Mouse (Mus musculus): ENCODE results near the gene Wdr59. TPM values are rescaled to one million over a fixed set of nuclear protein-coding genes. Genes with fewer than 3 reads are reported as not detected.

Gene Wdr59
- total and polyA plus RNA-seq, 3 experiments: 5.4 to 7.0 (median 6.9) TPM

DNA sequence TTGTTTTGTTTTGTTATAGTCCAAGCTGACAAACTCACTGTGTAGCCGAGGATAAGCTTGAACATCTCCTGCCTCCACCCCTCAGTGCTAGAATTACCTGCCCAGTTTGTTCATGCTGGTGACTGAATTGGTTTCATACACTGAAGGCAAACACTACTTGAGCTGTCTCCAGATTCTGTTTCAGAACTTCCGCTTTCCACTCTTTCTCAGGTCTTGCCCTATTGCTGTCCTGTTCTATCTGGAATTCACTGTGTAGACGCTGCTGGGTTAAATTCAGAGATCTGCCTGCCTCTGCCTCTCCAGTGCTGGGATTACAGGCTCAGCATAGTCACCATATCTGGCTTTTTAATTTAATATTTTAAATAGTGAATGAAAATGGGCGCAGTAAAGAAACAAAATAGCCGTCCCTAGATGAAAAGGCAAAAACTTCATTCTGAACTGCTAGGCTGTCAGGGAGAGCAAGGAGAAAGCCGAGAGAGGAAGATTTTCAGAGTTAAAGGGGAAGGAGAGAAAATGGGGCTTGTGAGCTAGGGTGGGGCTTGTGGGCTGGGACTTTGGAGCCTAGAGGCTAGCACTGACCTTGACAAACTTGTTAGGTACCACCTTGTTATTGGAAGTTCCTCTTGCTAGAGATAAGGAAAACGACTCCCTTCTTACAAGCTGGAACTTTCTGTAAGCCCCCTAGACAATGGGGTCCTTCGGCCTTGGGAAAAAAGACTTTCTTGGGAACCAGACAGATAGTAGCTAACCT lies 23.7 kb upstream of the Wdr59 start:
- peaks cover 8% of the 10 kb centered on the region for H3K79me2 ChIP-seq (replicated peaks; ENCODE audit: control insufficient read depth, insufficient read depth, low read length)
- TF ChIP-seq POLR2A (IDR thresholded peaks at IDR 0.05; ENCODE audit: insufficient read depth, low read depth, low read length) (no peak), EP300 (IDR thresholded peaks at IDR 0.05; ENCODE audit: insufficient read depth, low read depth, low read length) (no peak), CTCF (IDR thresholded peaks at IDR 0.05) (no peak)
- H3K27ac ChIP-seq: no peak overlapping the region
- 74% methylated on average over 8 of the region's 8 CpGs for WGBS
- DNase-seq: no peak
- H3K27me3 ChIP-seq (ENCODE audit: control insufficient read depth, insufficient read depth, low read length): no peaks in the 10 kb centered on the region
- intact Hi-C loops (cut with DNase I): no loop called here
- H3K4me1 ChIP-seq (ENCODE audit: control insufficient read depth, insufficient read depth, low read length): peaks cover 20% of the 10 kb centered on the region
- H3K36me3 ChIP-seq (ENCODE audit: control insufficient read depth, insufficient read depth, low read length): peaks cover 33% of the 10 kb centered on the region
- no peak overlapping the region for H3K9ac ChIP-seq (ENCODE audit: low read depth, low read length)
- no peak overlapping the region for H3K4me3 ChIP-seq

DNA sequence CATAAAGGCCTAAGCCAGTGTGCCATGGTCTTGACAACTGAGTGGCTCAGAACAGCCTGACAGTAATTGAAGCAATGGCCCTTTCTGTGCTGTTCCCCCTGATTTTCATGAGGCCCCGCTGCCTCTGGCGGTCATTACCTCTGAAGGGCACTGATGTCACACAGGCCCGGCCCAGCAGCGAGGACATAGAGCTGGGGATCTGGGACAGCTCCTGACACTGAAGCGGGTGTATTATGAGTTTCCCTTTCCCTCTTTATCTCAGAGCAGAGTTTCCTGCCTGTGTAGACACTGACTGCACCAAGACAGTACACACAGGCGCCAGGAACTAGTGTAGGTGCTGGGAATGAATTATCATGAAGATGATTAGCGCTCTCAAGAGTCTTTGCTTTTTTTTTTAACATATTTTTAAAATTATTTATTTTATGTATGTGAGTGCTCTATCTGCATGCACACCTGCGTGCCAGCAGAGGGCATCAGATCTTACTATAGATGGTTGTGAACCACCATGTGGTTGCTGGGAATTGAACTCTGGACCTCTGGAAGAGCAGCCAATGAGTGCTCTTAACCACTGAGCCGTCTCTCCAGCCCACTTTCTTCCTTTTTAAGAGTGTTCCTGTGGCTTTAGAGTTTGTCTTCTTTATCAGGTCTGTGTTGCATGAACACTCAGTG lies 22.0 kb upstream of the Wdr59 start:
- Histone ChIP-seq H3K79me2 (replicated peaks; ENCODE audit: control insufficient read depth, insufficient read depth, low read length) (peaks cover 8% of the 10 kb centered on the region), H3K27me3 (ENCODE audit: control insufficient read depth, insufficient read depth, low read length) (no peaks in the 10 kb centered on the region), H3K4me3 (no peak overlapping the region), H3K4me1 (ENCODE audit: control insufficient read depth, insufficient read depth, low read length) (peaks cover 23% of the 10 kb centered on the region), H3K27ac (peak overlapping the region; percentile 58), H3K9ac (ENCODE audit: low read depth, low read length) (no peak overlapping the region), H3K36me3 (ENCODE audit: control insufficient read depth, insufficient read depth, low read length) (peaks cover 45% of the 10 kb centered on the region)
- intact Hi-C loops (cut with DNase I): no loop called here
- TF ChIP-seq EP300 (IDR thresholded peaks at IDR 0.05; ENCODE audit: insufficient read depth, low read depth, low read length) (no peak), POLR2A (IDR thresholded peaks at IDR 0.05; ENCODE audit: insufficient read depth, low read depth, low read length) (no peak), CTCF (IDR thresholded peaks at IDR 0.05) (peak; percentile 48)
- 40% methylated on average over 9 of the region's 9 CpGs for WGBS
- no peak for DNase-seq

DNA sequence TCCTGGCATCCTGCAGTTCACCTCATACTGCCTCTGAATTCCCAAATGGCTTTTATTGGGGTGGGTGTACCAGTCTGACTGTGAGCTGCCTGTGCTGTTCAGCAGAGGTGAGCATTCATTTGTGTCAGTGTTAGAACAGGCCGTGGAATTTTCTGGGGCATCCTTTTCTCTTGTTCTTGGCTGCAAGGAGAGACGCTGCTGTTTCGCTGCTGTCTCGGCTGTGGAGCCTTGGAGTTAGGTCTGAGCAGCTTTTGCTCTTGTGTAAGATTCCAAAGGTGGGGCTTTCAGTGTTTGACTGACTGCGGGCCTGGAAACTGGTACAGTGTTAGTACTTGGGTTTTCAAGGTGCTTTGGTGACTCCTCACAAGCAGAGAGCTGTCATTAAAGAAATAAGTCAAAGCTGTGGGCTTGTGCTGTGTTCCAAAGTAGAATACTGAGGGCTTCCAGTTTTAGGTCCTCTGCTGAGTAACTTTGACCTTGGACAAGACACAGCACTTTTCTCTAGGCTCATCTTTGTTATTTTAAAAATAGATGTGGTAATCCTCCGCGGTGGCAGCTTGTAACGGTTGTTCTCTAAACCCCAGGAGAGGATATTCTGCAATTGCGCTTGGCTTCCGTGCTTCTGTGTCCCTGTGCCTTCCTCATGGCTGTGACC lies 17.7 kb upstream of the Wdr59 start:
- Histone ChIP-seq H3K4me3 (peak overlapping the region; percentile 32), H3K9ac (ENCODE audit: low read depth, low read length) (peak overlapping the region; percentile 52), H3K27ac (peak overlapping the region; percentile 89), H3K36me3 (ENCODE audit: control insufficient read depth, insufficient read depth, low read length) (peaks cover 44% of the 10 kb centered on the region), H3K4me1 (ENCODE audit: control insufficient read depth, insufficient read depth, low read length) (peaks cover 17% of the 10 kb centered on the region), H3K79me2 (replicated peaks; ENCODE audit: control insufficient read depth, insufficient read depth, low read length) (peaks cover 10% of the 10 kb centered on the region), H3K27me3 (ENCODE audit: control insufficient read depth, insufficient read depth, low read length) (no peaks in the 10 kb centered on the region)
- 8% methylated on average over 10 of the region's 10 CpGs for WGBS
- no peak for TF ChIP-seq CTCF (IDR thresholded peaks at IDR 0.05)
- TF ChIP-seq EP300 (IDR thresholded peaks at IDR 0.05; ENCODE audit: insufficient read depth, low read depth, low read length): no peak
- TF ChIP-seq POLR2A (IDR thresholded peaks at IDR 0.05; ENCODE audit: insufficient read depth, low read depth, low read length): no peak
- intact Hi-C loops (cut with DNase I): loop anchor here (5.0 kb wide), 1 partner anchor 47 kb away; no protein-coding TSS in a partner anchor
- peak; percentile 36 to 52 for DNase-seq

DNA sequence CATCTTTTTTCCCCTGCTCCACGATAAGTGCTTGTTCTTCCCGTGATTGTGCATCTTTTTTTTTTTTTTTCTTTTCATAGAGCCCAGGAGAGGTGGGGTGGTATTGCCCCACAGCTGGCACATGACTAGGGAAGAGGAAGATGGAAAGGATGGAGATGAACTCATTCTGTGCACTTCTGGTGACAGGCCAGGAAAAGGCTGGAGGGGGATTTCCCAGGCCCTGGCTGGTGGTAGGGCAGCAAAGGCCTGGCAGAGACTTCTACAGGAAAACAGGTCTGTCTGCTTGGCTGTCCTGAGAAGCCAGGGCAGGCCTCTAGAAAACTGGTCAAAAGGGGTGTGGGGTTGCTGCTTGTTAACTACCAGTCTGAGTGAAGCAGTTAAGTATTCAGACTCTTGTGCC lies 16.3 kb upstream of the Wdr59 start:
- peaks cover 34% of the 10 kb centered on the region for H3K36me3 ChIP-seq (ENCODE audit: control insufficient read depth, insufficient read depth, low read length)
- no peaks in the 10 kb centered on the region for H3K27me3 ChIP-seq (ENCODE audit: control insufficient read depth, insufficient read depth, low read length)
- WGBS: 3% methylated on average over 2 of the region's 2 CpGs
- H3K79me2 ChIP-seq (replicated peaks; ENCODE audit: control insufficient read depth, insufficient read depth, low read length): peaks cover 7% of the 10 kb centered on the region; the same call in 1 of the 2 replicates
- peak; percentile 48 to 62 for DNase-seq
- intact Hi-C loops (cut with DNase I): loop anchor here (5.0 kb wide), 1 partner anchor 46 kb away; no protein-coding TSS in a partner anchor
- peaks cover 12% of the 10 kb centered on the region for H3K4me1 ChIP-seq (ENCODE audit: control insufficient read depth, insufficient read depth, low read length)
- H3K4me3 ChIP-seq: peak overlapping the region; percentile 89
- peak overlapping the region; percentile 99 for H3K9ac ChIP-seq (ENCODE audit: low read depth, low read length)
- no peak for TF ChIP-seq POLR2A (IDR thresholded peaks at IDR 0.05; ENCODE audit: insufficient read depth, low read depth, low read length)
- no peak for TF ChIP-seq EP300 (IDR thresholded peaks at IDR 0.05; ENCODE audit: insufficient read depth, low read depth, low read length)
- TF ChIP-seq CTCF (IDR thresholded peaks at IDR 0.05): no peak
- H3K27ac ChIP-seq: peak overlapping the region; percentile 89

DNA sequence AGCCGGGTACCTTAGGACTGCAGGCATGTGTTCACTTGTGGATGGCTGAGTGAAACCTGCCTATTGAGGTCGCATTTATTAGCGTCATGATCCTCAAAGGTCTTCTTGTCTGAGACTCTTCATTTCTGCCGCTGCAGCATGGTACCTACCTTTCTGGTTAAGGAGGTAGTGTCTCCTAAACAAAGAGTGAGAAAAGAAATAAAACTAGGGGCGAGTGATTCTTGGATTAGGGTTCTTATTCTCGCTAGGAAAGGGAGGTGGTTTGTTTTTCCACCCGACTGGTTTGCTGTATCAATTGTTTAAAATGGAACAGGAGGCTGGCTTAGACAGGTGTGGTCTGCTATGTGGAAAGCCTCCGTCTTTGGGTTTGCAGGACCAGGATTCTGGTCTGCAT lies 15.9 kb upstream of the Wdr59 start:
- DNase-seq: no peak
- Histone ChIP-seq H3K9ac (ENCODE audit: low read depth, low read length) (peak overlapping the region; percentile 99), H3K36me3 (ENCODE audit: control insufficient read depth, insufficient read depth, low read length) (peaks cover 34% of the 10 kb centered on the region), H3K4me3 (peak overlapping the region; percentile 89), H3K27ac (peak overlapping the region; percentile 89), H3K4me1 (ENCODE audit: control insufficient read depth, insufficient read depth, low read length) (peaks cover 11% of the 10 kb centered on the region), H3K27me3 (ENCODE audit: control insufficient read depth, insufficient read depth, low read length) (no peaks in the 10 kb centered on the region), H3K79me2 (replicated peaks; ENCODE audit: control insufficient read depth, insufficient read depth, low read length) (peaks cover 7% of the 10 kb centered on the region; the same call in 1 of the 2 replicates)
- intact Hi-C loops (cut with DNase I): loop anchor here (2.0 to 5.0 kb wide), 2 partner anchors 13 to 45 kb away; no protein-coding TSS in a partner anchor
- 10% methylated on average over 8 of the region's 8 CpGs for WGBS
- TF ChIP-seq CTCF (IDR thresholded peaks at IDR 0.05): no peak
- TF ChIP-seq POLR2A (IDR thresholded peaks at IDR 0.05; ENCODE audit: insufficient read depth, low read depth, low read length): no peak
- no peak for TF ChIP-seq EP300 (IDR thresholded peaks at IDR 0.05; ENCODE audit: insufficient read depth, low read depth, low read length)
